Mouse (Mus musculus): ENCODE measurements around the gene Rgs7.

DNA sequence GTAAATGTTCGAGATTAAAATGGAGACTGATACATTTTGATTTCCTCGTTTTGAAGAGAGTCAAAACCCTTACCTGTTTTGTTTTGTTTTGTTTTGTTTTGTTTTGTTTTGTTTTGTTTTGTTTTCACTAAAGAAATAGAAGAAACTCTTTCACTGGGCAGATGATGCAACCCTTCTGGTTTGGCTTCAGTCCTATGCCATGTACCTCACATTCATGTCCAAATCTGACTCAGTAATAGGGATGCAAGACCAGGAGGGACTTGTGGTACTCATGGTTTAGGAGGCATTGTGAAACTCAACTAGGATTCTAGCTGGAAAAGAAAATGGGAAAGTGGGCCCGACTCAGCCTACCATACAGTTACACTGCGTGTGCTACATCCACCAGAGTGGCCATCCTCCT lies 139.4 kb downstream of the Rgs7 start:
- TF ChIP-seq CTCF (IDR thresholded peaks at IDR 0.05; ENCODE audit: low read depth) (no peak), EP300 (optimal IDR thresholded peaks at IDR 0.05) (no peak)

Data from stomach, postnatal 0 days (tissue).